In the genomic region with DNA sequence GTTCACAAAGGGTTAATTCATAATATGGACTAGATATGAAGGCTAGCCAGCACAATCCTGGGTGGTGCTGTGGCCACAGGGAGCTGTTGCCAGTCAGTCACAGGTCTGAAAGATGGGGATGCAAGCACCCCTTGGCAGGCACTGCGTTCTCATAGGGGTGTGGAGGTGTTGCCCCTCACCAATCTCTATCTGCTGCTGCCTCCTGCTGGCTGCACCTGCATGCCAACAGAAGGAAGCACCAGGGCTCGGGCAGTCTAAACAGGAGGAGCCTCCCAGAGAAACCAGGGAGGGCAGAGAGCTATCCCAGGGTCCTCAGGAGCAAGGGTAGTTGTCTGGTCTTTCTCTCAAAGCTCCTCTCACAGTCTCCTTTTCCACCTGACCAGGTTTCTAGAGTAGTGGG, we compare ENCODE assay signal across 8 mouse cellular contexts. TPM values are rescaled to one million over a fixed set of nuclear protein-coding genes. Genes with fewer than 3 reads are reported as not detected.
DNase-seq lines count a peak whose midpoint lies in the region; ATAC-seq lines count a peak whose summit lies in the region.

No protein-coding gene starts in this region.

- H3K4me1 ChIP-seq in forebrain, embryonic 14.5 days (ENCODE audit: control insufficient read depth, insufficient read depth, low read length), result no peaks in the 10 kb centered on the region
- H3K4me1 ChIP-seq in forebrain, embryonic 12.5 days, result no peaks in the 10 kb centered on the region
- H3K4me1 ChIP-seq in limb, embryonic 11.5 days (ENCODE audit: control insufficient read depth, insufficient read depth, low read length), result no peaks in the 10 kb centered on the region
- no peaks in the 10 kb centered on the region; the same call in 1 of the 2 replicates for H3K4me1 ChIP-seq in limb, embryonic 10.5 days

- WGBS in forebrain, embryonic 14.5 days, result 28% methylated on average over 2 of the region's 2 CpGs
- WGBS in forebrain, embryonic 12.5 days, result 34% methylated on average over 2 of the region's 2 CpGs
- WGBS in limb, embryonic 11.5 days, result 18% methylated on average over 2 of the region's 2 CpGs
- 22% methylated on average over 2 of the region's 2 CpGs for WGBS in limb, embryonic 10.5 days

- no peak overlapping the region for H3K27ac ChIP-seq in forebrain, embryonic 14.5 days (ENCODE audit: low read depth, low read length)
- no peak overlapping the region for H3K27ac ChIP-seq in forebrain, embryonic 12.5 days
- no peak overlapping the region for H3K27ac ChIP-seq in limb, embryonic 11.5 days (replicated peaks; ENCODE audit: low read depth, low read length)
- no peak overlapping the region for H3K27ac ChIP-seq in limb, embryonic 10.5 days

- H3K4me2 ChIP-seq in forebrain, embryonic 14.5 days (ENCODE audit: low read length), result no peak overlapping the region
- no peak overlapping the region for H3K4me2 ChIP-seq in forebrain, embryonic 12.5 days
- no peak overlapping the region for H3K4me2 ChIP-seq in limb, embryonic 11.5 days (ENCODE audit: low read depth, severe bottlenecking)

- no peak for ATAC-seq in forebrain, embryonic 14.5 days
- ATAC-seq in forebrain, embryonic 12.5 days (ENCODE audit: low FRiP score), result no peak
- ATAC-seq in limb, embryonic 11.5 days (ENCODE audit: insufficient number of reproducible peaks, low FRiP score, low TSS enrichment, low read depth), result no peak

- peaks cover 19% of the 10 kb centered on the region for H3K36me3 ChIP-seq in forebrain, embryonic 14.5 days (ENCODE audit: control insufficient read depth, insufficient read depth, low read length)
- peaks cover 66% of the 10 kb centered on the region for H3K36me3 ChIP-seq in forebrain, embryonic 12.5 days (replicated peaks)
- H3K36me3 ChIP-seq in limb, embryonic 11.5 days (ENCODE audit: control insufficient read depth, insufficient read depth, low read length), result no peaks in the 10 kb centered on the region
- H3K36me3 ChIP-seq in limb, embryonic 10.5 days, result no peaks in the 10 kb centered on the region

- no peak overlapping the region for H3K9ac ChIP-seq in forebrain, embryonic 14.5 days (ENCODE audit: low read length)
- H3K9ac ChIP-seq in forebrain, embryonic 12.5 days, result no peak overlapping the region
- no peak overlapping the region for H3K9ac ChIP-seq in limb, embryonic 11.5 days (ENCODE audit: low read length)

- no peaks in the 10 kb centered on the region for H3K27me3 ChIP-seq in forebrain, embryonic 14.5 days (replicated peaks; ENCODE audit: control insufficient read depth, insufficient read depth, low read length)
- H3K27me3 ChIP-seq in forebrain, embryonic 12.5 days, result no peaks in the 10 kb centered on the region
- no peaks in the 10 kb centered on the region for H3K27me3 ChIP-seq in limb, embryonic 11.5 days (ENCODE audit: control insufficient read depth, insufficient read depth, low read length)
- no peaks in the 10 kb centered on the region for H3K27me3 ChIP-seq in limb, embryonic 10.5 days (ENCODE audit: low read depth, poor library complexity, severe bottlenecking)

- H3K9me3 ChIP-seq in forebrain, embryonic 14.5 days (replicated peaks; ENCODE audit: control insufficient read depth, low read length), result no peaks in the 10 kb centered on the region
- H3K9me3 ChIP-seq in forebrain, embryonic 12.5 days, result no peaks in the 10 kb centered on the region
- H3K9me3 ChIP-seq in limb, embryonic 11.5 days (ENCODE audit: control insufficient read depth, low read length), result no peaks in the 10 kb centered on the region
- H3K9me3 ChIP-seq in limb, embryonic 10.5 days (replicated peaks), result no peaks in the 10 kb centered on the region

- peak; percentile 35 for DNase-seq in forebrain, embryonic 14.5 days (ENCODE audit: low spot score)
- DNase-seq in limb, embryonic 11.5 days (ENCODE audit: low spot score), result peak; percentile 41
- DNase-seq in limb, embryonic 10.5 days (ENCODE audit: low spot score), result no peak
- DNase-seq in ES-CJ7 (ENCODE audit: low read depth, low spot score), result peak; percentile 38
- DNase-seq in lung, postnatal 36 days, result peak; percentile 28
- DNase-seq in spleen, postnatal 14 days (ENCODE audit: low spot score in 2 of 2), result no peak
- DNase-seq in layer of hippocampus, adult 8-10 months (ENCODE audit: low spot score in 2 of 2), result no peak

- no peak overlapping the region for H3K4me3 ChIP-seq in forebrain, embryonic 14.5 days (ENCODE audit: low read depth, low read length)
- H3K4me3 ChIP-seq in forebrain, embryonic 12.5 days (replicated peaks), result no peak overlapping the region
- no peak overlapping the region for H3K4me3 ChIP-seq in limb, embryonic 11.5 days (ENCODE audit: low read depth, low read length)
- H3K4me3 ChIP-seq in limb, embryonic 10.5 days, result no peak overlapping the region

RNA-seq across cellular contexts. Expression of gene Slc39a9, which starts 58.7 kb away (rescaled TPM):
- polyA plus RNA-seq in forebrain, embryonic 14.5 days (2014; fragmentation: Nextera tagmentation; extraction: Ambion mirVana), result 22.4 and 28.4 TPM in 2 replicates
- polyA plus RNA-seq in forebrain, embryonic 12.5 days (2016; fragmentation: Nextera tagmentation; extraction: Ambion mirVana), result 29.2 TPM in 2 replicates
- polyA plus RNA-seq in limb, embryonic 11.5 days (2014; fragmentation: Nextera tagmentation; extraction: Ambion mirVana), result 23.8 and 27.4 TPM in 2 replicates
- 24.7 and 26.0 TPM in 2 replicates for polyA plus RNA-seq in limb, embryonic 10.5 days (2016; fragmentation: Nextera tagmentation; extraction: Ambion mirVana)
- 10 to 100 TPM; 35.0 to 43.0 (median 38.3) TPM for total RNA-seq in layer of hippocampus, adult 8-10 months (2022)

RNA-seq across cellular contexts. Expression of gene Erh, which starts 59.2 kb away (rescaled TPM):
- 254 and 324 TPM in 2 replicates for polyA plus RNA-seq in forebrain, embryonic 14.5 days (2014; fragmentation: Nextera tagmentation; extraction: Ambion mirVana)
- polyA plus RNA-seq in forebrain, embryonic 12.5 days (2016; fragmentation: Nextera tagmentation; extraction: Ambion mirVana), result 332 and 370 TPM in 2 replicates
- polyA plus RNA-seq in limb, embryonic 11.5 days (2014; fragmentation: Nextera tagmentation; extraction: Ambion mirVana), result 380 and 400 TPM in 2 replicates
- 520 and 554 TPM in 2 replicates for polyA plus RNA-seq in limb, embryonic 10.5 days (2016; fragmentation: Nextera tagmentation; extraction: Ambion mirVana)
- 10 to 100 TPM; 23.9 to 53.3 (median 35.7) TPM for total RNA-seq in layer of hippocampus, adult 8-10 months (2022)

Comparison
In these comparisons a context has a peak if more than half of its experiments do, and no peak if none do; other contexts are left out.
1. DNase-seq: peak in forebrain, embryonic 14.5 days (single experiment), limb, embryonic 11.5 days (single experiment), ES-CJ7 (single experiment) and lung, postnatal 36 days (single experiment); none in limb, embryonic 10.5 days (single experiment), spleen, postnatal 14 days (0 of 2) and layer of hippocampus, adult 8-10 months (0 of 2).